Mouse (Mus musculus) C2C12 (cell line): ENCODE measurements around the gene Nxn. TPM values are rescaled to one million over a fixed set of nuclear protein-coding genes. Genes with fewer than 3 reads are reported as not detected.

ENCODE experiments used
- H3K27me3 ChIP-seq: one replicate; pipeline ENCODE4 v1.6.1; 2011; ENCODE audit not compliant: control insufficient read depth, insufficient read depth, insufficient read length
- H3K36me3 ChIP-seq: one replicate; pipeline ENCODE4 v1.6.1; 2011; ENCODE audit not compliant: control insufficient read depth, insufficient read depth
- H3K4me3 ChIP-seq: one replicate; pipeline ENCODE4 v1.5.1; 2011; ENCODE audit warnings: mild to moderate bottlenecking, control low read depth; ENCODE audit not compliant: poor library complexity, insufficient read depth, severe bottlenecking
- H3K79me2 ChIP-seq: one replicate; pipeline ENCODE4 v1.6.1; 2011; ENCODE audit not compliant: control insufficient read depth, insufficient read depth
- H3K79me3 ChIP-seq: one replicate; pipeline ENCODE4 v1.6.1; 2011; ENCODE audit warnings: low read depth, control low read depth
- H3ac ChIP-seq: one replicate; pipeline ENCODE3; 2011; ENCODE audit warnings: low read depth; ENCODE audit not compliant: control insufficient read depth, insufficient read length
- CEBPB ChIP-seq: IDR thresholded peaks from one replicate; pipeline ENCODE4 v1.6.1; 2011; ENCODE audit warnings: low read depth, mild to moderate bottlenecking, control low read depth, moderate library complexity
- CTCF ChIP-seq: IDR thresholded peaks from one replicate; pipeline ENCODE4 v1.5.1; 2011; ENCODE audit not compliant: control insufficient read depth, insufficient read depth, insufficient read length
- FOSL1 ChIP-seq: IDR thresholded peaks from one replicate; pipeline ENCODE4 v1.8.0; 2011; ENCODE audit warnings: mild to moderate bottlenecking, low read length; ENCODE audit not compliant: poor library complexity, insufficient read depth, severe bottlenecking
- MAX ChIP-seq: IDR thresholded peaks from one replicate; pipeline ENCODE4 v1.6.1; 2011; ENCODE audit warnings: mild to moderate bottlenecking, control low read depth
- MYOD1 ChIP-seq: IDR thresholded peaks from one replicate; pipeline ENCODE4 v1.6.1; 2011; ENCODE audit warnings: low read depth; ENCODE audit not compliant: control insufficient read depth, insufficient read length
- MYOG ChIP-seq: IDR thresholded peaks from one replicate; pipeline ENCODE4 v1.6.1; 2011; ENCODE audit not compliant: control insufficient read depth, insufficient read length; ENCODE audit errors: extremely low read depth
- USF1 ChIP-seq: IDR thresholded peaks from one replicate; pipeline ENCODE4 v1.6.1; 2011; ENCODE audit warnings: low read depth, mild to moderate bottlenecking, control low read depth, moderate library complexity
- polyA plus RNA-seq: library from polyadenylated mRNA; unstranded; fragments of >200 nt; fragmentation: generic; extraction: Trizol; gene quantifications from one replicate; pipeline ENCODE4 v1.2.1, GENCODE M21; 2012; ENCODE audit warnings: missing spikeins

Nxn gene
- polyA plus RNA-seq, 1 experiment, result 85.5 TPM

DNA sequence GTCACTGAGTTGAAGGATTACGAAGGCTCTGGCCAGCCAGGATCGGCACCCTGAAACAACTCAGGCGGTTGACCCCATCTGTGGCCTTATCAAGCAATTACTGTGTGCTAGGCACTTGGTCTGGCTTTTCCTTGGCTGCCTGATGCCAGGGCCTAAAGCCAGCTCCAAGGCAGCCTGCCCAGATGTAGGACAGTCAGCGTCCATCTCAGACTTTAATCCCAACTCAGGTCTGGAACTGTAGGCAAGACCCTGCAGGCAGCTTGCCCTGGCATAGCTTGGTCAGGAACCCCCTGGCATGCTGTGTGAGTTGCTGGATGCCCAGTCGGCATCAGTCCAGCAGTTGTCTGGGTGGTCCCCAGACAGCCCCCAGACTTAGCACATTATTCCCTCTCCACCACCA lies 37.1 kb upstream of the Nxn start:
- H3K4me3 ChIP-seq, result no peak overlapping the region
- peaks cover 67% of the 10 kb centered on the region for H3K36me3 ChIP-seq

GRCm38 (mm10) chr11:76429966-76430631 lies 31.2 kb upstream of the Nxn start:
- peaks cover 25% of the 10 kb centered on the region for H3K36me3 ChIP-seq
- TF ChIP-seq MYOG (no peak), MAX (no peak), USF1 (no peak), MYOD1 (no peak), FOSL1 (no peak), CTCF (no peak), CEBPB (no peak)
- H3K27me3 ChIP-seq, result no peaks in the 10 kb centered on the region
- H3K79me3 ChIP-seq, result peaks cover 2% of the 10 kb centered on the region
- no peak overlapping the region for H3K4me3 ChIP-seq
- H3ac ChIP-seq, result no peak overlapping the region
- H3K79me2 ChIP-seq, result peaks cover 6% of the 10 kb centered on the region

More for the DNA sequence above, 37.1 kb upstream of the Nxn start:
- no peak overlapping the region for H3ac ChIP-seq
- H3K79me2 ChIP-seq, result peaks cover 4% of the 10 kb centered on the region
- H3K27me3 ChIP-seq, result no peaks in the 10 kb centered on the region
- peaks cover 4% of the 10 kb centered on the region for H3K79me3 ChIP-seq
- no peak for TF ChIP-seq FOSL1
- no peak for TF ChIP-seq MYOD1
- TF ChIP-seq CTCF, result no peak
- no peak for TF ChIP-seq USF1
- TF ChIP-seq MAX, result no peak
- TF ChIP-seq CEBPB, result no peak
- TF ChIP-seq MYOG, result no peak

GRCm38 (mm10) chr11:76429556-76429955 lies 30.6 kb upstream of the Nxn start:
- TF ChIP-seq MYOD1 (no peak), FOSL1 (no peak), CEBPB (no peak), USF1 (no peak), MYOG (no peak), MAX (no peak), CTCF (no peak)
- Histone ChIP-seq H3K79me3 (no peaks in the 10 kb centered on the region), H3K79me2 (peaks cover 6% of the 10 kb centered on the region), H3K36me3 (peaks cover 30% of the 10 kb centered on the region), H3ac (no peak overlapping the region), H3K4me3 (no peak overlapping the region), H3K27me3 (no peaks in the 10 kb centered on the region)

- Histone ChIP-seq H3K79me2 (peaks cover 6% of the 10 kb centered on the region), H3ac (no peak overlapping the region), H3K4me3 (no peak overlapping the region), H3K79me3 (no peaks in the 10 kb centered on the region), H3K27me3 (no peaks in the 10 kb centered on the region), H3K36me3 (peaks cover 25% of the 10 kb centered on the region)
- TF ChIP-seq MAX (no peak), MYOD1 (no peak)
These were observed 30.1 kb upstream of the Nxn start for GRCm38 (mm10) chr11:76429046-76429445.

DNA sequence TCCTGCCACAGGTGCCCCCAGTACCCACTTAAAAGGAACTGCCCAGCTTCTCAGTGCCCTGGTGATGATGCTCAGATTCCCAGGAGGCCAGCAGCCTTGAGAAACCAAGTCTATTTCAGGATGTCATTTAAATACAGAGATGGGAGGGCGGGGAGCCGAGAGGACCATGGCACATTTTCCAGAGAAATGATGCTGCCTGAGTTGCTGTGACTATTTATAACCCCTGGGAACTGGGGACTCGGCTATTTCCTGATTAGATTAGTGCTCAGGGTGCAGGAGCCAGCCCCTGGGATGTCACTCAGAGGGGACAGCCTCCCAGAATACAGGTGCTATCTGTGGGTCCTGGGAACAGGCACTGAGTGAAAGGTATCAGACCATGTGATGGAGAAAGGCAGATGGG lies 28.8 kb upstream of the Nxn start:
- no peak overlapping the region for H3ac ChIP-seq
- H3K27me3 ChIP-seq, result no peaks in the 10 kb centered on the region
- H3K79me2 ChIP-seq, result peaks cover 6% of the 10 kb centered on the region
- TF ChIP-seq USF1 (no peak), FOSL1 (no peak), MYOD1 (no peak), CEBPB (no peak)
- H3K79me3 ChIP-seq, result no peaks in the 10 kb centered on the region
- H3K4me3 ChIP-seq, result no peak overlapping the region
- H3K36me3 ChIP-seq, result peaks cover 30% of the 10 kb centered on the region

DNA sequence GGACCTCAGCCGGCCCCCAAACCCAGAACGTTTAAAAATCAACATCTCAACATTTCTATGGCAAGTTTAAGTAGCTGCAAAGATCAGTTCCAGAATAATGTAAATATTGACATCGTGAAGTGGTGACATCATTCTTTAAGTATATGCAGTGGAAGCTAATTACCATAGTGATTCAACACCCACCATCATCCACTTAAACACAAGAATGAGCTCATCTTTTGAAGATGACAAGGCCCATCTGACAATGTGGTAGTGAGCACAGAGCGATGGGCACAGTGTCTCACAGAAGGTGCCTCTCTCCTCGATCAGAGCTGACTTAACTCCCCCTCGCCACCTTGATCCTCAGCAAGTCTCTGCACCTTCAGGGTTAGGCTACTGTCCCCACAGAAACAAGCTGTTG lies 26.8 kb upstream of the Nxn start:
- Histone ChIP-seq H3ac (no peak overlapping the region), H3K27me3 (no peaks in the 10 kb centered on the region), H3K36me3 (peaks cover 44% of the 10 kb centered on the region), H3K79me2 (peaks cover 6% of the 10 kb centered on the region), H3K4me3 (no peak overlapping the region), H3K79me3 (no peaks in the 10 kb centered on the region)
- no peak for TF ChIP-seq CTCF
- no peak for TF ChIP-seq CEBPB
- TF ChIP-seq USF1, result no peak
- TF ChIP-seq FOSL1, result no peak
- TF ChIP-seq MYOG, result no peak
- TF ChIP-seq MAX, result no peak
- TF ChIP-seq MYOD1, result no peak
